Mouse (Mus musculus): ENCODE measurements around the gene Intu. TPM values are rescaled to one million over a fixed set of nuclear protein-coding genes. Genes with fewer than 3 reads are reported as not detected.
A peak's percentile ranks its signal among the peaks of the same experiment; 100 is the strongest.

Intu gene
- polyA plus RNA-seq (2012; fragmentation: generic; extraction: Trizol): 2.7 TPM

GRCm38 (mm10) chr3:40531286-40532141, at the start of gene Intu:
TSS of gene Intu (plus strand) at chr3:40531286.
- H3K4me3 ChIP-seq: peak within 1 kb of the TSS; percentile 1
- no peaks in the 10 kb centered on the region for H3K27me3 ChIP-seq (ENCODE audit: control insufficient read depth, insufficient read depth, insufficient read length)
- TF ChIP-seq POLR2AphosphoS2 (IDR thresholded peaks at IDR 0.05; ENCODE audit: insufficient read length, low read depth): no peak
- TF ChIP-seq CEBPB (IDR thresholded peaks at IDR 0.05; ENCODE audit: insufficient read depth, poor library complexity, severe bottlenecking): no peak
- no peak for TF ChIP-seq MYOD1 (IDR thresholded peaks at IDR 0.05; ENCODE audit: control insufficient read depth in 1 of 3, insufficient read length in 2 of 3, low read depth in 2 of 3)
- TF ChIP-seq REST (IDR thresholded peaks at IDR 0.05; ENCODE audit: insufficient read depth, insufficient read length): no peak
- TF ChIP-seq POLR2A (IDR thresholded peaks at IDR 0.05; ENCODE audit: insufficient read length, low read depth): no peak
- no peak for TF ChIP-seq TCF3 (IDR thresholded peaks at IDR 0.05; ENCODE audit: insufficient read length, low read depth)
- TF ChIP-seq MYOG (IDR thresholded peaks at IDR 0.05; ENCODE audit: control insufficient read depth in 1 of 3, insufficient read depth in 1 of 3, insufficient read length in 2 of 3, low read depth in 2 of 3): no peak
- TF ChIP-seq E2F4 (IDR thresholded peaks at IDR 0.05; ENCODE audit: insufficient read depth): no peak
- TF ChIP-seq MAX (IDR thresholded peaks at IDR 0.05; ENCODE audit: low read depth): no peak
- TF ChIP-seq TCF12 (IDR thresholded peaks at IDR 0.05; ENCODE audit: insufficient read depth, poor library complexity, severe bottlenecking): no peak
- H3K4me2 ChIP-seq (ENCODE audit: low read depth): peak within 1 kb of the TSS; percentile 68
- H3K36me3 ChIP-seq (ENCODE audit: control insufficient read depth, insufficient read depth): no peaks in the 10 kb centered on the region
- no peak within 1 kb of the TSS for H3ac ChIP-seq (ENCODE audit: control insufficient read depth, insufficient read length)
- H3K79me2 ChIP-seq (ENCODE audit: control insufficient read depth, insufficient read depth): no peaks in the 10 kb centered on the region

GRCm38 (mm10) chr3:40483221-40483654, 47.8 kb upstream of the Intu start:
- H3K4me2 ChIP-seq (ENCODE audit: low read depth): peak overlapping the region; percentile 48
- no peaks in the 10 kb centered on the region for H3K27me3 ChIP-seq (ENCODE audit: control insufficient read depth, insufficient read depth, insufficient read length)
- no peaks in the 10 kb centered on the region for H3K79me2 ChIP-seq (ENCODE audit: control insufficient read depth, insufficient read depth)
- TF ChIP-seq SRF (IDR thresholded peaks at IDR 0.05; ENCODE audit: control insufficient read depth, insufficient read length, low read depth) (no peak), MYOG (IDR thresholded peaks at IDR 0.05; ENCODE audit: control insufficient read depth in 1 of 3, insufficient read depth in 1 of 3, insufficient read length in 2 of 3, low read depth in 2 of 3) (no peak), E2F4 (IDR thresholded peaks at IDR 0.05; ENCODE audit: insufficient read depth) (no peak), USF1 (IDR thresholded peaks at IDR 0.05; ENCODE audit: low read depth) (no peak), CEBPB (IDR thresholded peaks at IDR 0.05; ENCODE audit: insufficient read depth, poor library complexity, severe bottlenecking) (no peak), REST (IDR thresholded peaks at IDR 0.05; ENCODE audit: insufficient read depth, insufficient read length) (no peak), POLR2A (IDR thresholded peaks at IDR 0.05; ENCODE audit: insufficient read length, low read depth) (no peak), MAX (IDR thresholded peaks at IDR 0.05; ENCODE audit: low read depth) (no peak), TCF3 (IDR thresholded peaks at IDR 0.05; ENCODE audit: insufficient read length, low read depth) (no peak), POLR2AphosphoS2 (IDR thresholded peaks at IDR 0.05; ENCODE audit: insufficient read length, low read depth) (no peak), TCF12 (IDR thresholded peaks at IDR 0.05; ENCODE audit: insufficient read depth, poor library complexity, severe bottlenecking) (no peak), MYOD1 (IDR thresholded peaks at IDR 0.05; ENCODE audit: control insufficient read depth in 1 of 3, insufficient read length in 2 of 3, low read depth in 2 of 3) (no peak)
- no peaks in the 10 kb centered on the region for H3K36me3 ChIP-seq (ENCODE audit: control insufficient read depth, insufficient read depth)
- H3K4me3 ChIP-seq: no peak overlapping the region
- H3ac ChIP-seq (ENCODE audit: control insufficient read depth, insufficient read length): no peak overlapping the region

DNA sequence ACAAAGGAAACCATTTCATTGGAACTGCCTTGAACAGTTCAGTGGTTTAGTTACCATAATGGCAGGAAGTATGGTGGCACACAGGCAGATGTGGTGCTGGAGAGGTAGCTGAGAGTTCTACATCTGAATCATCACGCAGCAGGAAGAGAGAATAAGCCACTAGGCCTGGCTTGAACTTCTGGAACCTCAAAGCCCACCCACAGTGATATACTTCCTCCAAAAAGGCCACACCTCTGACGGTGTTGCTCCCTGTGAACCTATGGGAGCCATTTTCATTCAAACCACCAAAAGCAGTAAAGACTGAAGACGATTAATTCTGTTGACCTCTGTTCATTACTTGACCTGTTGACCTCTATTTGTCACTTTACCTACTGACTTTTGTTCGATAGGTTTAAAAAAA, 43.7 kb upstream of the Intu start:
- H3K27me3 ChIP-seq (ENCODE audit: control insufficient read depth, insufficient read depth, insufficient read length): no peaks in the 10 kb centered on the region
- H3K36me3 ChIP-seq (ENCODE audit: control insufficient read depth, insufficient read depth): no peaks in the 10 kb centered on the region
- H3K4me2 ChIP-seq (ENCODE audit: low read depth): no peak overlapping the region
- no peak overlapping the region for H3K4me3 ChIP-seq
- H3ac ChIP-seq (ENCODE audit: control insufficient read depth, insufficient read length): no peak overlapping the region
- TF ChIP-seq TCF12 (IDR thresholded peaks at IDR 0.05; ENCODE audit: insufficient read depth, poor library complexity, severe bottlenecking) (no peak), POLR2A (IDR thresholded peaks at IDR 0.05; ENCODE audit: insufficient read length, low read depth) (no peak), USF1 (IDR thresholded peaks at IDR 0.05; ENCODE audit: low read depth) (no peak), SRF (IDR thresholded peaks at IDR 0.05; ENCODE audit: control insufficient read depth, insufficient read length, low read depth) (no peak), CEBPB (IDR thresholded peaks at IDR 0.05; ENCODE audit: insufficient read depth, poor library complexity, severe bottlenecking) (no peak), POLR2AphosphoS2 (IDR thresholded peaks at IDR 0.05; ENCODE audit: insufficient read length, low read depth) (no peak), MAX (IDR thresholded peaks at IDR 0.05; ENCODE audit: low read depth) (no peak), REST (IDR thresholded peaks at IDR 0.05; ENCODE audit: insufficient read depth, insufficient read length) (no peak), TCF3 (IDR thresholded peaks at IDR 0.05; ENCODE audit: insufficient read length, low read depth) (no peak), MYOG (IDR thresholded peaks at IDR 0.05; ENCODE audit: control insufficient read depth in 1 of 3, insufficient read depth in 1 of 3, insufficient read length in 2 of 3, low read depth in 2 of 3) (no peak), E2F4 (IDR thresholded peaks at IDR 0.05; ENCODE audit: insufficient read depth) (no peak), MYOD1 (IDR thresholded peaks at IDR 0.05; ENCODE audit: control insufficient read depth in 1 of 3, insufficient read length in 2 of 3, low read depth in 2 of 3) (no peak)
- no peaks in the 10 kb centered on the region for H3K79me2 ChIP-seq (ENCODE audit: control insufficient read depth, insufficient read depth)

DNA sequence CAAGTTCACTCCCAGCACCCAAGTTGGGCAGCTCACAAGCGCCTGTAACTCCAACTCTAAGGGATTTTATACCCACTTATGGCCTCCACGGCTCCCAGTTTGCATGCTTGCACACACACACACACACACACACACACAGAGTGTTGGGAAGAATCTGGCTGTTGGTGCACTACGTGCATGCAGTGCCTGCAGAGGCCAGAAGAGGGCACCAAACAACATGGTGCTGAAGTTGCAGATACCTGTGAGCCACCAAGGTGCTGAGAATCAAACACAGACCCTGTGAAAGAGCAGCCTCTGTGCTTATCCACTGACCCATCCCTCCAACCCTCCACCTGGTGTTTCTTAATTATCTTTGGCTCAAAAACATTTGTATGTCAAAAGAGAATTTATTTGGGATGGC, 39.3 kb upstream of the Intu start:
- Histone ChIP-seq H3ac (ENCODE audit: control insufficient read depth, insufficient read length) (no peak overlapping the region), H3K79me2 (ENCODE audit: control insufficient read depth, insufficient read depth) (no peaks in the 10 kb centered on the region), H3K4me3 (no peak overlapping the region), H3K36me3 (ENCODE audit: control insufficient read depth, insufficient read depth) (no peaks in the 10 kb centered on the region), H3K27me3 (ENCODE audit: control insufficient read depth, insufficient read depth, insufficient read length) (no peaks in the 10 kb centered on the region), H3K4me2 (ENCODE audit: low read depth) (no peak overlapping the region)
- TF ChIP-seq SRF (IDR thresholded peaks at IDR 0.05; ENCODE audit: control insufficient read depth, insufficient read length, low read depth): no peak
- TF ChIP-seq TCF12 (IDR thresholded peaks at IDR 0.05; ENCODE audit: insufficient read depth, poor library complexity, severe bottlenecking): no peak
- no peak for TF ChIP-seq TCF3 (IDR thresholded peaks at IDR 0.05; ENCODE audit: insufficient read length, low read depth)
- TF ChIP-seq MYOD1 (IDR thresholded peaks at IDR 0.05; ENCODE audit: control insufficient read depth in 1 of 3, insufficient read length in 2 of 3, low read depth in 2 of 3): no peak
- TF ChIP-seq CEBPB (IDR thresholded peaks at IDR 0.05; ENCODE audit: insufficient read depth, poor library complexity, severe bottlenecking): no peak
- TF ChIP-seq USF1 (IDR thresholded peaks at IDR 0.05; ENCODE audit: low read depth): no peak
- TF ChIP-seq MYOG (IDR thresholded peaks at IDR 0.05; ENCODE audit: control insufficient read depth in 1 of 3, insufficient read depth in 1 of 3, insufficient read length in 2 of 3, low read depth in 2 of 3): no peak
- no peak for TF ChIP-seq MAX (IDR thresholded peaks at IDR 0.05; ENCODE audit: low read depth)
- no peak for TF ChIP-seq POLR2A (IDR thresholded peaks at IDR 0.05; ENCODE audit: insufficient read length, low read depth)
- TF ChIP-seq POLR2AphosphoS2 (IDR thresholded peaks at IDR 0.05; ENCODE audit: insufficient read length, low read depth): no peak
- TF ChIP-seq E2F4 (IDR thresholded peaks at IDR 0.05; ENCODE audit: insufficient read depth): no peak

Measured in myocyte (in vitro differentiated cells).